In genomic region chr7:121111321-121111720, GRCm38 (mm10) we compare ENCODE assay signal across 17 mouse cellular contexts. TPM values are rescaled to one million over a fixed set of nuclear protein-coding genes. Genes with fewer than 3 reads are reported as not detected.
A peak's percentile ranks its signal among the peaks of the same experiment; 100 is the strongest.
DNase-seq lines count a peak whose midpoint lies in the region; ATAC-seq lines count a peak whose summit lies in the region.
"Had no signal": no experiment of that assay in that cellular context is flagged by ENCODE, and none has a peak within 500 bp of the region (broad histone marks: within the 10 kb centered on the region; RNA-seq: fewer than 3 reads in every experiment).

No protein-coding gene starts in this region.

- peak; percentile 10 for DNase-seq in embryonic facial prominence, embryonic 14.5 days (ENCODE audit: low spot score)
- no peak for DNase-seq in embryonic facial prominence, embryonic 10.5 days (ENCODE audit: low spot score)
- no peak for DNase-seq in kidney, adult 8-10 months
- no peak for DNase-seq in left cerebral cortex, adult 9 months (ENCODE audit: low spot score in 2 of 2)
- no peak for DNase-seq in left cerebral cortex, adult 8-10 months (ENCODE audit: low spot score in 2 of 2)
- DNase-seq: cerebellum, postnatal 10 days; gastrocnemius, postnatal 25 days; lung, postnatal 10 days had no signal

- no peaks in the 10 kb centered on the region for H3K4me1 ChIP-seq in embryonic facial prominence, embryonic 14.5 days (ENCODE audit: control insufficient read depth, insufficient read depth, low read length)
- H3K4me1 ChIP-seq in embryonic facial prominence, embryonic 10.5 days = peaks cover 8% of the 10 kb centered on the region; the same call in 1 of the 2 replicates
- no peaks in the 10 kb centered on the region; the same call in 1 of the 2 replicates for H3K4me1 ChIP-seq in kidney, embryonic 15.5 days
- peaks cover 13% of the 10 kb centered on the region for H3K4me1 ChIP-seq in heart, embryonic 13.5 days
- 0 out of 2 replicates have a peak, but pooled peaks cover 5% of the 10 kb centered on the region for H3K4me1 ChIP-seq in stomach, embryonic 15.5 days
- H3K4me1 ChIP-seq: embryonic facial prominence, embryonic 15.5 days; midbrain, embryonic 12.5 days had no signal

- H3K27ac ChIP-seq in embryonic facial prominence, embryonic 14.5 days (replicated peaks; ENCODE audit: low read depth, low read length) = no peak overlapping the region
- H3K27ac ChIP-seq in embryonic facial prominence, embryonic 10.5 days (replicated peaks) = no peak overlapping the region
- no peak overlapping the region for H3K27ac ChIP-seq in kidney, embryonic 15.5 days
- peak overlapping the region; percentile 69 for H3K27ac ChIP-seq in heart, embryonic 13.5 days (replicated peaks)
- no peak overlapping the region for H3K27ac ChIP-seq in stomach, embryonic 15.5 days
- H3K27ac ChIP-seq: embryonic facial prominence, embryonic 15.5 days; midbrain, embryonic 12.5 days had no signal

- H3K4me2 ChIP-seq in embryonic facial prominence, embryonic 14.5 days (ENCODE audit: low read depth, low read length) = no peak overlapping the region
- no peak overlapping the region for H3K4me2 ChIP-seq in kidney, embryonic 15.5 days
- peak overlapping the region; percentile 16; the same call in 1 of the 2 replicates for H3K4me2 ChIP-seq in heart, embryonic 13.5 days
- no peak overlapping the region for H3K4me2 ChIP-seq in stomach, embryonic 15.5 days
- H3K4me2 ChIP-seq: embryonic facial prominence, embryonic 15.5 days; liver, embryonic 11.5 days; midbrain, embryonic 12.5 days had no signal

- no peak overlapping the region for H3K4me3 ChIP-seq in embryonic facial prominence, embryonic 14.5 days (ENCODE audit: low read depth, low read length)
- no peak overlapping the region for H3K4me3 ChIP-seq in embryonic facial prominence, embryonic 10.5 days
- H3K4me3 ChIP-seq in kidney, embryonic 15.5 days (replicated peaks) = no peak overlapping the region
- H3K4me3 ChIP-seq in heart, embryonic 13.5 days = no peak overlapping the region
- H3K4me3 ChIP-seq in stomach, embryonic 15.5 days (replicated peaks) = no peak overlapping the region
- H3K4me3 ChIP-seq: embryonic facial prominence, embryonic 15.5 days; midbrain, embryonic 12.5 days had no signal

- ATAC-seq in embryonic facial prominence, embryonic 14.5 days (ENCODE audit: low read depth) = no peak
- peak; percentile 29; the same call in 1 of the 2 replicates for ATAC-seq in kidney, embryonic 15.5 days (replicated peaks; ENCODE audit: low FRiP score)
- ATAC-seq in heart, embryonic 13.5 days (ENCODE audit: extremely low read depth, insufficient number of reproducible peaks, low FRiP score, low TSS enrichment) = peak; percentile 37; the same call in 1 of the 2 replicates
- peak; percentile 60; the same call in 1 of the 2 replicates for ATAC-seq in stomach, embryonic 15.5 days (ENCODE audit: insufficient read depth, low FRiP score, low read depth)
- ATAC-seq: activated CD4-positive, CD25-positive, alpha-beta regulatory T cell, adult 4 months; forebrain, embryonic 14.5 days; hindbrain, embryonic 16.5 days had no signal

- H3K36me3 ChIP-seq in embryonic facial prominence, embryonic 14.5 days (ENCODE audit: control insufficient read depth, insufficient read depth, low read length) = no peaks in the 10 kb centered on the region
- H3K36me3 ChIP-seq in embryonic facial prominence, embryonic 10.5 days (replicated peaks) = no peaks in the 10 kb centered on the region
- no peaks in the 10 kb centered on the region for H3K36me3 ChIP-seq in kidney, embryonic 15.5 days
- H3K36me3 ChIP-seq in heart, embryonic 13.5 days = no peaks in the 10 kb centered on the region
- no peaks in the 10 kb centered on the region for H3K36me3 ChIP-seq in stomach, embryonic 15.5 days
- H3K36me3 ChIP-seq: embryonic facial prominence, embryonic 15.5 days; midbrain, embryonic 12.5 days had no signal

- no peaks in the 10 kb centered on the region for H3K27me3 ChIP-seq in embryonic facial prominence, embryonic 14.5 days (replicated peaks; ENCODE audit: control insufficient read depth, insufficient read depth, low read length)
- H3K27me3 ChIP-seq in embryonic facial prominence, embryonic 10.5 days (replicated peaks; ENCODE audit: low read depth, poor library complexity, severe bottlenecking) = no peaks in the 10 kb centered on the region
- no peaks in the 10 kb centered on the region for H3K27me3 ChIP-seq in kidney, embryonic 15.5 days
- no peaks in the 10 kb centered on the region for H3K27me3 ChIP-seq in heart, embryonic 13.5 days (replicated peaks)
- H3K27me3 ChIP-seq in stomach, embryonic 15.5 days (replicated peaks) = no peaks in the 10 kb centered on the region
- H3K27me3 ChIP-seq: embryonic facial prominence, embryonic 15.5 days; midbrain, embryonic 12.5 days had no signal

- H3K9ac ChIP-seq in embryonic facial prominence, embryonic 14.5 days (ENCODE audit: low read depth, low read length) = no peak overlapping the region
- H3K9ac ChIP-seq in kidney, embryonic 15.5 days = no peak overlapping the region
- H3K9ac ChIP-seq in heart, embryonic 13.5 days = no peak overlapping the region
- no peak overlapping the region for H3K9ac ChIP-seq in stomach, embryonic 15.5 days
- H3K9ac ChIP-seq: embryonic facial prominence, embryonic 15.5 days; midbrain, embryonic 12.5 days had no signal

- no peaks in the 10 kb centered on the region for H3K9me3 ChIP-seq in embryonic facial prominence, embryonic 14.5 days (ENCODE audit: control insufficient read depth, low read length)
- H3K9me3 ChIP-seq in embryonic facial prominence, embryonic 10.5 days = no peaks in the 10 kb centered on the region
- H3K9me3 ChIP-seq in kidney, embryonic 15.5 days (replicated peaks) = no peaks in the 10 kb centered on the region
- H3K9me3 ChIP-seq in heart, embryonic 13.5 days = no peaks in the 10 kb centered on the region
- H3K9me3 ChIP-seq in stomach, embryonic 15.5 days = no peaks in the 10 kb centered on the region
- H3K9me3 ChIP-seq: embryonic facial prominence, embryonic 15.5 days; midbrain, embryonic 12.5 days had no signal

- WGBS in embryonic facial prominence, embryonic 14.5 days = 27% methylated on average over 3 of the region's 3 CpGs
- 46% methylated on average over 3 of the region's 3 CpGs for WGBS in embryonic facial prominence, embryonic 10.5 days
- 14% methylated on average over 3 of the region's 3 CpGs for WGBS in kidney, embryonic 15.5 days
- WGBS in heart, embryonic 13.5 days = 20% methylated on average over 3 of the region's 3 CpGs
- 9% methylated on average over 3 of the region's 3 CpGs for WGBS in stomach, embryonic 15.5 days

RNA-seq across cellular contexts. Expression of gene Otoa, which starts 29.9 kb away (rescaled TPM):
- 0.85 and 1.1 TPM in 2 replicates for polyA plus RNA-seq in embryonic facial prominence, embryonic 14.5 days (2014; fragmentation: Nextera tagmentation; extraction: Ambion mirVana)
- 0.05 and 0.13 TPM in 2 replicates for polyA plus RNA-seq in embryonic facial prominence, embryonic 10.5 days (2016; fragmentation: Nextera tagmentation; extraction: Ambion mirVana)
- 0.09 and 0.13 TPM in 2 replicates for polyA plus RNA-seq in kidney, embryonic 15.5 days (2015; fragmentation: Nextera tagmentation; extraction: Ambion mirVana)
- polyA plus RNA-seq in heart, embryonic 13.5 days (2015; fragmentation: Nextera tagmentation; extraction: Ambion mirVana) = 0.04 and 0.12 TPM in 2 replicates
- polyA plus RNA-seq in stomach, embryonic 15.5 days (2015; fragmentation: Nextera tagmentation; extraction: Ambion mirVana) = 0.09 and 0.23 TPM in 2 replicates
- under 1 TPM; 0.27 to 0.58 (median 0.31) TPM for total RNA-seq in left cerebral cortex, adult 8-10 months (2022)
- polyA plus RNA-seq: activated CD4-positive, CD25-positive, alpha-beta regulatory T cell, adult 4 months; liver, embryonic 11.5 days had no signal

RNA-seq across cellular contexts. Expression of gene Igsf6, which starts 36.9 kb away (rescaled TPM):
- 2.2 and 2.6 TPM in 2 replicates for polyA plus RNA-seq in embryonic facial prominence, embryonic 14.5 days (2014; fragmentation: Nextera tagmentation; extraction: Ambion mirVana)
- 0.67 and 1.2 TPM in 2 replicates for polyA plus RNA-seq in embryonic facial prominence, embryonic 10.5 days (2016; fragmentation: Nextera tagmentation; extraction: Ambion mirVana)
- polyA plus RNA-seq in kidney, embryonic 15.5 days (2015; fragmentation: Nextera tagmentation; extraction: Ambion mirVana) = 1.7 and 2.2 TPM in 2 replicates
- polyA plus RNA-seq in heart, embryonic 13.5 days (2015; fragmentation: Nextera tagmentation; extraction: Ambion mirVana) = 1.0 and 1.1 TPM in 2 replicates
- polyA plus RNA-seq in stomach, embryonic 15.5 days (2015; fragmentation: Nextera tagmentation; extraction: Ambion mirVana) = 4.4 and 5.4 TPM in 2 replicates
- total RNA-seq in left cerebral cortex, adult 8-10 months (2022) = 1 to 10 TPM in 1 of 4 experiments, under 1 TPM in 2, not detected in 1; 0.22 to 1.3 (median 0.98) TPM
